Mouse (Mus musculus): ENCODE measurements around the gene Mier2. TPM values are rescaled to one million over a fixed set of nuclear protein-coding genes. Genes with fewer than 3 reads are reported as not detected.

The Mier2 gene
- polyA plus RNA-seq, 1 experiment from 2014 or later: 61.4 TPM

DNA sequence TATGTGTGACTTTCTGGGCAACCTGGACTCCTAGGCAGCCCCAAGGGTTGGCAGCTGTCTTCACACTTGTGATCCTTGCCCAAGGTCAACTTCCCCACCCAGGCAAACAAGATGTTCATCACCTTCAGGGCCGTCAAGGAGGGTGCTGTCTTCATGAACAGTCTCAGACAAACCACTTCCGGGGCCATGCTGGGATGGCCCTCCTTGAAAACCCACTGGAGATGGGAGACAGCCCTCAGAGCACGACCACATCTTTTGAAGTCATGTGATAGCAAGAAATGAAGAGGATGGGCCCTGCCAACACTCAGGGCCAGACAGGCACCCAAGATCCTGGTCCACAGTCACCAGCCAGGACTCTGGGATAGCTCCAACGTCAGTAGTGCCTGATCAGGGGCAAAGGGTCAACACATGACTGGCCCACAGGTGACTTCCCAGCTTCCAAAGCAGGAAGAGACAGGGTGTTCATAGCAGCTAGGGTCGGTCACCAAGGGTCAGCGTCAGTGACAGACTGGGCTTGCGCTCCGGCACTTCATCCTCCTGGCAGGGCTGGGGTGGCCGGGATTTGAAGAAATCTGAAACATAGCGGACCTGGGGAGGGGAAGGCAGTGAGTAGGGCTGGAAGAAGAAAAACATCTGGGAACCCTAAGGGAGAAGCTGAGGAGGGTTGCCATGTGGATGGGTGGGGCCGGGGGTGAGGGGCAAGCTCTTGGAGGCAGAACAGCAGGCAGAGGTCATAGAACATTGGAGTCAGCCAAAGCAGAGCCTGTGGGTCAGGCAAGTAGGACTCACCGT, 28.1 kb downstream of the Mier2 start:
- 0 out of 2 replicates have a peak, but pooled peaks cover 5% of the 10 kb centered on the region for H3K36me3 ChIP-seq
- H3K27ac ChIP-seq: no peak overlapping the region
- 92% methylated on average over 12 of the region's 12 CpGs for WGBS
- H3K27me3 ChIP-seq: no peaks in the 10 kb centered on the region
- no peak overlapping the region for H3K9ac ChIP-seq (replicated peaks)
- H3K9me3 ChIP-seq: no peaks in the 10 kb centered on the region
- no peak overlapping the region for H3K4me2 ChIP-seq (replicated peaks)
- H3K4me3 ChIP-seq (replicated peaks): no peak overlapping the region
- H3K4me1 ChIP-seq (replicated peaks): no peaks in the 10 kb centered on the region
- ATAC-seq: no peak

DNA sequence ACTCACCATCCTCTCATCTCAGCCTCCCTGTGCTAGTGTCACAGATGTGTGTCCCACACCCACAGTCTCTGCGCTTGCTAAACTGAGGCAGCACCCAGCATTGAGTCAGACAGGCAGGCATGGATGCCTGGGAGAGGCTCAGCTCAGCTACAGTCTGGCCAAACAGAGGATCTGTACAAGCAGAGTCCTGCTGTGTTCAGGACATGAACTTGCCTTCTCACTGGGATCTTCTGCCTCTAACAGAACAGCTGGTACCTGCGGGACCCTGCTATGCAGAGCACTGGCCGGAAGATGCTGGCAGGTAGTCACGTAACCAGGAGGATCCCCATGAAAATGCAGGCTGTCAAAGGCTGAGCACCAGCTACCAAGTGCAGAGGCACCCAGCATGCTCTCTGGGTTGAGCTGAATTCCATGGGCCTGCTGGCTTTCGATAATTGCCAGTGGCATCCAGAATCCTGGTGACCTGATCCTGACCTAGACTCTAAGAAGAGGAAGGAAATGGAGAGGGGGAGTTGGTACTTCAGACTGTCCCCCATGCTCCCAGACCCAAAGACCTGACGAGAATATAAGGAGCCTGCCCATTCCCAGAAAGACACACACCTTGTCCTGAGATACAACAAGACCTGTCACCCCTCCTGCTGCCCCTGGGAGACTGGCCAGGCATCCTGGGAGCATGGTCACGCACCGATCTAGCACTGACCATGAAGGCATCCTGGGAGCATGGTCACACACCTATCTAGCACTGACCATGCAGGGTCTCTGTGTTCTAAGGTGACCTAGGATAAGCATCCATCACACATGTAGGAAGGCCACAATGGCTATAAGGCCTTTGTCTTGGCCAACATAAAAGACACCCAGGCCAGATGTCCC, 29.3 kb downstream of the Mier2 start:
- H3K27ac ChIP-seq: no peak overlapping the region
- 86% methylated on average over 8 of the region's 8 CpGs for WGBS
- H3K27me3 ChIP-seq: no peaks in the 10 kb centered on the region
- H3K4me2 ChIP-seq (replicated peaks): no peak overlapping the region
- no peaks in the 10 kb centered on the region for H3K4me1 ChIP-seq (replicated peaks)
- no peak for ATAC-seq
- H3K9ac ChIP-seq (replicated peaks): no peak overlapping the region
- no peak overlapping the region for H3K4me3 ChIP-seq (replicated peaks)
- 0 out of 2 replicates have a peak, but pooled peaks cover 5% of the 10 kb centered on the region for H3K36me3 ChIP-seq
- no peaks in the 10 kb centered on the region for H3K9me3 ChIP-seq

DNA sequence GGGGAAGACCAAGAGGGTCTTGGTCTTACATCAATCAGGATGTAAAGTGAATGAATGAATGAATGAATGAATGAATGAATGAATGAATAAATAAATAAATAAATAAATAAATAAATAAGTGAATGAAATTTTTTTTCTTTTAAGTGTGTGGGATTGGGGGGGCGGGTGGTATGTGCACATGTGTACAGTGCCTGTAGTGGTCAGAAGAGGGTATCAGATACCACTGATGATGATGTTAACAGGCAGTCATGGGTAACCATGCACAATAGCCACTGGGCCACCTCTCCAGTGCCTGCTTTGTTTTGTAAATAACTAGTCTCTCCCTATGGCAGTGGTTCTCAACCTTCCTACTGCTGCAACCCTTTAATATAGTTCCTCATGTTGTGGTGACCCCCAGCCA, 30.6 kb downstream of the Mier2 start:
- no peak for ATAC-seq
- Histone ChIP-seq H3K27ac (no peak overlapping the region), H3K9me3 (no peaks in the 10 kb centered on the region), H3K9ac (replicated peaks) (no peak overlapping the region), H3K4me1 (replicated peaks) (no peaks in the 10 kb centered on the region), H3K36me3 (0 out of 2 replicates have a peak, but pooled peaks cover 5% of the 10 kb centered on the region), H3K4me3 (replicated peaks) (no peak overlapping the region), H3K27me3 (no peaks in the 10 kb centered on the region), H3K4me2 (replicated peaks) (no peak overlapping the region)
- 83% methylated on average over 1 of the region's 1 CpGs for WGBS

DNA sequence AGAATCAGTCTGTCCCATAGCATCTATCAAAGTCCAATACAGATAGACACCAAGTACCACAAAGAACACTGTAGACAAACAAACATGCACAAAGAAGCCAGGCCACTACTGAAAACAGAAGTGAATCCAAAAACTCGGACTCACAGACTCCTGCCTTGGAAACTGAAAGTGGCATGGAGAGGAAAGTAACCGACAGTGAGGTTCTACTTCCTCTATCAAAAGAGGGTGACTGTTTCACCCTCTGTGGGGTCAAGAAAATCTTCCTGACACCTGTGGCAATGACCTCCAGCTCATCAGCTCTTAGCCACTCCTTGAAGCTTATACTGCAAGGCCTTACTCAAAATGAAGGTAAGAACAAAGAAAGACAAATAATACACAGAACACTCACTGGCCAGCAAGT, 48.3 kb downstream of the Mier2 start:
- no peak overlapping the region for H3K9ac ChIP-seq (replicated peaks)
- H3K4me3 ChIP-seq (replicated peaks): no peak overlapping the region
- no peak overlapping the region for H3K4me2 ChIP-seq (replicated peaks)
- no peaks in the 10 kb centered on the region for H3K27me3 ChIP-seq
- no peak overlapping the region for H3K27ac ChIP-seq
- ATAC-seq: no peak
- H3K36me3 ChIP-seq: no peaks in the 10 kb centered on the region
- 94% methylated on average over 2 of the region's 2 CpGs for WGBS
- no peaks in the 10 kb centered on the region for H3K9me3 ChIP-seq
- no peaks in the 10 kb centered on the region for H3K4me1 ChIP-seq (replicated peaks)

DNA sequence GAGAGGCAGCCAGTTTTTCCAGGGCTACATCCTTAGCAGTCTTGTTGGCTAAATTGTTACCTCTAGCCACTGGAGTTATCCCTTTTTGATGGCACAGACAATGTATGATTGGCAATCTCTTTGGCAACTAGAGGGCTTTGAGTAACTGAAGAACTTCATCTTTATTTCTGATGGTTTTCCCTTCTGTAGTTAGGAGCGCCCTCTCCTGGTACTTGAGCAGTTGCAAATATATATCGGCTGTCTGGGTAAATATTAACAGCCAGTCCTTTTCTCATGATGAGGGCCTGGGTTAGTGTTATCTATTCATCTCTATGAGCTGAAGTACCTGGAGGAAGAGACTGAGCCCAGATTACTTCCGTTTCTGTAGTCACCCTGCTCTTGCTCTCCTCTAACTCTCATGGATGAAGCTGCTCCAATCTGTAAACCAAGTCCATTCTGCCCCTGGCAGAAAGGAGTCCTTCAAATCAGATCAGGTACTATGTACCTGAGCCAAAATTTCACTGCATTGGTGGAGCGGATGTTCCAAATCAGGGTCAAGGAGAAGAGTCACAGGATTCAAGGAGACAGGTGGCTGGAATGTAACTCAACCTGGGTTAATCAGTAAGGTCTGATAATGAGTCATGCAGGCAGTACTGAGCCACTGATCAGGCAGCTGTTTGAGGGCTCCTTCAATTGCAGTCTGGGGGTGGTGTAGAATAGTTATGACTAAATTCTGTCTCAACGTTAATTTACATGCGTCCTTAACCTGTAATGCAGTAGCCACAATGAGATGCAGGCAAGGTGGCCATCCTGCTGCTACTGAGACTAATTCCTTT, 52.0 kb downstream of the Mier2 start:
- Histone ChIP-seq H3K27ac (no peak overlapping the region), H3K4me3 (replicated peaks) (no peak overlapping the region), H3K4me1 (replicated peaks) (no peaks in the 10 kb centered on the region), H3K36me3 (no peaks in the 10 kb centered on the region), H3K4me2 (replicated peaks) (no peak overlapping the region), H3K27me3 (no peaks in the 10 kb centered on the region), H3K9me3 (no peaks in the 10 kb centered on the region), H3K9ac (replicated peaks) (no peak overlapping the region)
- ATAC-seq: no peak
- 69% methylated on average over 6 of the region's 6 CpGs for WGBS

DNA sequence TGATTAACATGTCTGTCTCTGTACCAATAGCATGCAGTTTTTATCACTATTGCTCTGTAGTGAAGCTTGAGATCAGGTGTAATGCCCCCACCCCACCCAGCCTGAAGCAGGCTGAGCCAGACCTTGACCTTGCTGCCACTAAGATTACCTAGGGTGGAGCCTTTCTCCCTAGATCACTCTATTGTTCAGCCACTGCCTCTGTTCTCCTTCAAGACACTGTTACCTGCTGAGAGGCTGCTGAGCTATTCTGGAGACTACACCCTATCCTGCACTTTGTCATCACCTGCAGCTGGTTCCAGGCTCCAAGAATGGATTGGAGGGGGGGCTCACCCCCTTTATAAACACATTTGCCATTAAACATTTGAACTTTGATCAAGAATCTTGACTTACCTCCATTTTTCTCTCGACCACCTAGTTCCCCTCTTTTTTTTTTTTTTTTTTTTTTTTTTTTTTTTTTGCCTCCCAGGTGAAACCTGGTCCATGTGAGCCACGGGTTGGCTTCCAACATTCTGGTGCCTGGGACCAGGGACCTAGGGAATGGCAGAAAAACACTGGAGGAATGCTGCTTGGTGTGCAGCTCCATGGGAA, 58.2 kb downstream of the Mier2 start:
- H3K27ac ChIP-seq: no peak overlapping the region
- H3K36me3 ChIP-seq: no peaks in the 10 kb centered on the region
- 43% methylated on average over 2 of the region's 2 CpGs for WGBS
- no peak overlapping the region for H3K9ac ChIP-seq (replicated peaks)
- H3K9me3 ChIP-seq: no peaks in the 10 kb centered on the region
- H3K4me2 ChIP-seq (replicated peaks): no peak overlapping the region
- H3K27me3 ChIP-seq: no peaks in the 10 kb centered on the region
- H3K4me1 ChIP-seq (replicated peaks): no peaks in the 10 kb centered on the region
- no peak overlapping the region for H3K4me3 ChIP-seq (replicated peaks)
- no peak for ATAC-seq

DNA sequence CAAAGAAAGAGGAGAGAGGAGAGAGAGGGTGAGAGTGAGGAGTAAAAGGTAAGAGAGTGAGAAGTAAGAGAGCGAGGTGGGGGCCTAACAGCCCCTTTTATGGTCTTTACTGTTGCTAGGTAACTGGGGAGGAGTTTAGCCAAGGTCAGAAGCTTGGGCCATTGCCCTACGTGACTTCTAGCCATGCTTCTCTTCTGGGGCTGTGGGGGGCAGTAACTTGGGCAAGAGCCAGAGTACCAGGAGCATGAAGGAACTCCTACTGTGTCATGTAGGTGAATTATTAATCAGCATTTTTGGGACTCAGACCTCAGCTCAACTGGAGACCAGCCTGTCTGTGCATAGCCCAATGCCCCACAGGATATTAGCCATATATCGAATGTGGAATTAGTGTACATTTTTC, 59.1 kb downstream of the Mier2 start:
- 63% methylated on average over 3 of the region's 3 CpGs for WGBS

More for the DNA sequence above, 59.1 kb downstream of the Mier2 start:
- no peak overlapping the region for H3K4me2 ChIP-seq (replicated peaks)
- H3K9me3 ChIP-seq: no peaks in the 10 kb centered on the region
- H3K27ac ChIP-seq: no peak overlapping the region
- H3K27me3 ChIP-seq: no peaks in the 10 kb centered on the region
- H3K4me3 ChIP-seq (replicated peaks): no peak overlapping the region
- no peak for ATAC-seq
- H3K36me3 ChIP-seq: no peaks in the 10 kb centered on the region
- no peak overlapping the region for H3K9ac ChIP-seq (replicated peaks)
- H3K4me1 ChIP-seq (replicated peaks): no peaks in the 10 kb centered on the region

Small RNA genes within 50 kb of the gene (microRNA-seq; reads per million reads assigned to microRNA genes)
- gene Mir6909: not detected

Other genes starting within 250 kb of the Mier2 start
- not detected in 2 replicates for gene Vmn2r82, start 198.7 kb downstream of the Mier2 start, polyA plus RNA-seq (2015; fragmentation: Nextera tagmentation; extraction: Ambion mirVana)
- gene Vmn2r83, start 86.5 kb downstream of the Mier2 start, polyA plus RNA-seq (2015; fragmentation: Nextera tagmentation; extraction: Ambion mirVana): not detected in 2 replicates
- gene Plpp2, start 21.4 kb downstream of the Mier2 start, polyA plus RNA-seq (2015; fragmentation: Nextera tagmentation; extraction: Ambion mirVana): 9.5 and 10.5 TPM in 2 replicates
- gene Theg, start 32.1 kb upstream of the Mier2 start, polyA plus RNA-seq (2015; fragmentation: Nextera tagmentation; extraction: Ambion mirVana): not detected in 2 replicates
- gene C2cd4c, start 58.8 kb upstream of the Mier2 start, polyA plus RNA-seq (2015; fragmentation: Nextera tagmentation; extraction: Ambion mirVana): 0.24 and 0.28 TPM in 2 replicates
- gene Shc2, start 82.7 kb upstream of the Mier2 start, polyA plus RNA-seq (2015; fragmentation: Nextera tagmentation; extraction: Ambion mirVana): 18.4 and 20.5 TPM in 2 replicates
- gene Odf3l2, start 90.5 kb upstream of the Mier2 start, polyA plus RNA-seq (2015; fragmentation: Nextera tagmentation; extraction: Ambion mirVana): 0.27 TPM in 1 of 2 replicates, not detected in the other
- gene Madcam1, start 109.4 kb upstream of the Mier2 start, polyA plus RNA-seq (2015; fragmentation: Nextera tagmentation; extraction: Ambion mirVana): 0.50 and 0.90 TPM in 2 replicates
- 80.8 and 84.1 TPM in 2 replicates for gene Tpgs1, start 114.2 kb upstream of the Mier2 start, polyA plus RNA-seq (2015; fragmentation: Nextera tagmentation; extraction: Ambion mirVana)
- gene Cdc34, start 127.0 kb upstream of the Mier2 start, polyA plus RNA-seq (2015; fragmentation: Nextera tagmentation; extraction: Ambion mirVana): 109 and 110 TPM in 2 replicates
- 1.4 and 1.7 TPM in 2 replicates for gene Gzmm, start 133.8 kb upstream of the Mier2 start, polyA plus RNA-seq (2015; fragmentation: Nextera tagmentation; extraction: Ambion mirVana)
- 564 and 608 TPM in 2 replicates for gene Bsg, start 149.3 kb upstream of the Mier2 start, polyA plus RNA-seq (2015; fragmentation: Nextera tagmentation; extraction: Ambion mirVana)
- 0.18 and 0.43 TPM in 2 replicates for gene Hcn2, start 161.4 kb upstream of the Mier2 start, polyA plus RNA-seq (2015; fragmentation: Nextera tagmentation; extraction: Ambion mirVana)
- gene Polrmt, start 191.4 kb upstream of the Mier2 start, polyA plus RNA-seq (2015; fragmentation: Nextera tagmentation; extraction: Ambion mirVana): 38.5 and 43.9 TPM in 2 replicates
- gene Fgf22, start 199.9 kb upstream of the Mier2 start, polyA plus RNA-seq (2015; fragmentation: Nextera tagmentation; extraction: Ambion mirVana): 1.1 and 1.3 TPM in 2 replicates
- gene Rnf126, start 211.8 kb upstream of the Mier2 start, polyA plus RNA-seq (2015; fragmentation: Nextera tagmentation; extraction: Ambion mirVana): 71.5 and 82.3 TPM in 2 replicates
- 0.63 and 1.1 TPM in 2 replicates for gene Fstl3, start 222.1 kb upstream of the Mier2 start, polyA plus RNA-seq (2015; fragmentation: Nextera tagmentation; extraction: Ambion mirVana)
- gene Prss57, start 235.8 kb upstream of the Mier2 start, polyA plus RNA-seq (2015; fragmentation: Nextera tagmentation; extraction: Ambion mirVana): not detected in 2 replicates
- gene Palm, start 238.4 kb upstream of the Mier2 start, polyA plus RNA-seq (2015; fragmentation: Nextera tagmentation; extraction: Ambion mirVana): 246 and 261 TPM in 2 replicates

All from midbrain, embryonic 13.5 days (tissue).